Mouse (Mus musculus) T-cell, adult 2 months (primary cell): ENCODE results near the gene Rbm18.

Experiments
- DNase-seq: peaks from one replicate; pipeline ENCODE4 v3.0.0; 2022; ENCODE audit warnings: low spot score

Rbm18 gene

GRCm38 (mm10) chr2:36071660-36072305 lies 64.8 kb downstream of the Rbm18 start:
- DNase-seq = no peak

GRCm38 (mm10) chr2:36067132-36067531 lies 69.4 kb downstream of the Rbm18 start:
- DNase-seq = no peak
